Mouse (Mus musculus): ENCODE measurements at regions not wholly inside any gene's neighbourhood (a gene's known extent, or its start where the extent isn't known, plus 50 kb on each side); places are given as distances from the start of the nearest gene placed in this dataset.

DNA sequence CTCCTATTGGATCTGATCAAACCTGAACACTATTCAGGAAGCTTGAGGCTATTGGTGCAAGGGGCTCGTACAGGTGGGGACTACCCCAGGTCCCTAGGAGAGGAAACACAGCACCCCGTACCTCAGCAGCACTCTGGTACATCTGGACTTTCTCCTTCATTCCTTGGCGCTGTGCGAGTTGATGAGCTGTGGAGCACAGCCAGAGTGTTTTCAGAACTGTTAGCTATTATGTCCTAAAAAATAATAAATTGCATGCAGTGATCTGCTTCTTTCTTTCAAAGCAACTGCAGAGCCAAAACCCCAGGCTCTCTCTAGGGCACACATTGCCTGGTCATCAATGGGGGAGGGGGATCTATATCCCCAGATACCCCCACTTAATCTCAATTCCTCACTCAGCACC is 122.6 kb downstream of the Gm12728 start:
- no peak for DNase-seq (ENCODE audit: low read depth)

DNA sequence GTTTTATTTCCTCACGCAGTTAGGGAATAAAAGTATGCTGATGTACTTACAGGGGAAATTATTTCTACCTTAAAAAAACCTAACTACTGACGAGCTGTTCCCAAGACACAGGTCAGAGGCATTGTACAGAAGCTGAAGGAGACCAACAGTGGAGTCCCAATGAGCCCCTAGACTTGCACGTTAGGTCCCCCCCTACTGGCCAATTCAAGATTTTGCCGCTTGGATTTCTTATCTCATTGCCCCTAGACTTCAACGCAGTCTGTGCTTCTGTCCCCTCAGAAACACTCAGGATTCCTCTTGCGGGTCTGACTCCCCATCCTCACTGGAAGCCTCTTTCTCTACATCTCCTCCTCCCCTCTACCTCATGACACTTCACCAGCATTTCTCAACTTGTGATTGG is 125.3 kb downstream of the Gm12728 start:
- no peak for DNase-seq (ENCODE audit: low read depth)

DNA sequence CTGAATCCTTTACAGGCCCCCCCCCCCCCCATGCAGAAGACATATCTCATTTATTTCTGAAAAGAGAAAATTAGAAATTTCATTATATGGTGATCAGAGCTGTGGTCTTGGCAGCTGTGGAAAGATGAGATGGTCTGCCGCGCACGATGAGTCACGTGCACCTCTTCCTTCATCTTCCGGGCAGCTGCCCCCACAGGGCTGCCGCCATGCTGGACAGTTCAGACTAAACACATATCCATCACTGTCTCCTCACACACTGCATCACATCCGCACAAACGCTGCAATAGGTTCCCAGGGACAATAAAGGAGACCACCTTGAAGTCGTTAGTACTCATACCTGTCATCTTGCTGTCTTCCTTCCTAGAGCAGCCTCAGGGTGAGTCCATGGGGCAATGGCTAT is 126.6 kb downstream of the Gm12728 start:
- no peak for DNase-seq (ENCODE audit: low read depth)

DNA sequence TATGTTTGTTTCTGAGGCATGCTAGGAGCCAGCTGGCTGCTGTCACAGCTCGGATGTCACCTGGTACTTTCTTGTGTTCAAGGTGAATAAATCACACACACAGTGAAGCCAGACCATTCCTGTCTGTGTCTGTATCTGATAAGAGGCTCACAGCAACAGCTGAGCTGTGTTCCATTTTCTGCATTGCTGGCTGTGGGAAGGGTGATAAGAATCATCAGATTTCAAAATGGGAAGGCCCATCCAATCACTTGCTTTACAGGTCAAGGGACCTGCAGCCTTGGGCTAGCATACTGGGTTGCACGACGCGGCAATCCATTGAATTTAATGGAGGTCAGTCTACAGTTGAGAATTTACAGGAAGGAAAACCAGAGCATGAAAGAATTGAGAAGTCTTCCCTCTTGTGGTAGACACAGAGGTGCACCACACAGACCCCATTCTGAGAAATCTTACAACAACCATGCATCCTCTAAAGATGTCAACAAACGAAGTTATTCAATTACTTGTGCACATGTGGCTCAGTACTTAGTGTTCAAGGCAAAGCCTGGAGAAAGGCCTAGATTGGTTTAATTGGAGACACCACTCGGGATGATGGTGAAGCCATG is 135.2 kb downstream of the Gm12728 start:
- DNase-seq (ENCODE audit: low read depth), result no peak

DNA sequence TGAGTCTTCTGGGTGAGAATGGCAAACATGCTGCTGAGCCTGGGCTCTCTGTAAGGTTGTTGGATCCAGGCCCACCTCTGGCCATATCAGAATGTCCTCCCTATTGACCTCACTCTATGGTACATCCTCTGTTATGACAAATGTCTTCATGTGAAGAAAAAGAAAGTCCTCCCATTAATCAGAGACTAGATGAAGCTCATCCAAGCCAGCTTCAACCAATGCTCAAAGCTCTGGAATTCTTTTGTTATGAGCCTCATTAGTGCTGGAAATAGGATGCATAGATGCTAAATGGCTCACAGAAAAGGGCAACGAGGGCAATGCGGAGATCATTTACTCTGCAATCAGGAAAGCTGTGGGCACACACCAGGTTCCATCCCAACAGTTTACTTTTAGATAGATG is 135.8 kb downstream of the Gm12728 start:
- no peak for DNase-seq (ENCODE audit: low read depth)

DNA sequence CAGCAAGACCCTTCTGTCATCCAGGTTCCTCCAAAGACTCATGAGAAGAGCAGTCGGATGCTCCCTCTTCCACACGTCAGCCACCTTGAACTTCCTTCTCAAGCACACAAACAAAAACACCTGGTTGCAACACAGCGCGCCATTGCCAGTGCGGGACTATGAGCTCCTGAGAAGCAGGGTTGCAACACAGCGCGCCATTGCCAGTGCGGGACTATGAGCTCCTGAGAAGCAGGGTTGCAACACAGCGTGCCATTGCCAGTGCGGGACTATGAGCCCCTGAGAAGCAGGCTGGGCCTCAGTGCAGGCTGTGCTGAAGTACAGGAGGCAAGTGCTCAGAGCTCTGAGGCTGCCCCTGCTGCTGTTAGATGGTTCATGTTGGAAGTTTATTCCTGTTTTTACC is 140.0 kb downstream of the Gm12728 start:
- no peak for DNase-seq (ENCODE audit: low read depth)

DNA sequence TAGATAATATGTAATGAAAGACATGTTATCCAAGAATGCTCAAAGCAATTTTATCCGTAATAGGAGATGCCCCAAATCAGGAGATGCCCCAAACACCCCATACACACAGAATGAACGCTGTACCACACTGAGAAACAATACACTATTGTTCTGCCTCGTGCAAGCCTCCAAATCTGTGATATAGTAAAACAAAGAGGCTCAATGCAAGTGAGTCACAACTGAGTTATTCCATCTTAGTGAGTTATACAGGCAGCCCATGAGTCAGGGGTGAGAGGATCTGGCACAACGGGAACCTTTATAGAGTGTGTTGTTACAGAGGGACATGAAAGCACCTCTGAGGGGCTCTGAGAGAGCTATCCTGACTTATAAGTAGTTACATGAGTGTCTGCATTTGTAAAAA is 145.3 kb downstream of the Gm12728 start:
- DNase-seq (ENCODE audit: low read depth), result no peak

DNA sequence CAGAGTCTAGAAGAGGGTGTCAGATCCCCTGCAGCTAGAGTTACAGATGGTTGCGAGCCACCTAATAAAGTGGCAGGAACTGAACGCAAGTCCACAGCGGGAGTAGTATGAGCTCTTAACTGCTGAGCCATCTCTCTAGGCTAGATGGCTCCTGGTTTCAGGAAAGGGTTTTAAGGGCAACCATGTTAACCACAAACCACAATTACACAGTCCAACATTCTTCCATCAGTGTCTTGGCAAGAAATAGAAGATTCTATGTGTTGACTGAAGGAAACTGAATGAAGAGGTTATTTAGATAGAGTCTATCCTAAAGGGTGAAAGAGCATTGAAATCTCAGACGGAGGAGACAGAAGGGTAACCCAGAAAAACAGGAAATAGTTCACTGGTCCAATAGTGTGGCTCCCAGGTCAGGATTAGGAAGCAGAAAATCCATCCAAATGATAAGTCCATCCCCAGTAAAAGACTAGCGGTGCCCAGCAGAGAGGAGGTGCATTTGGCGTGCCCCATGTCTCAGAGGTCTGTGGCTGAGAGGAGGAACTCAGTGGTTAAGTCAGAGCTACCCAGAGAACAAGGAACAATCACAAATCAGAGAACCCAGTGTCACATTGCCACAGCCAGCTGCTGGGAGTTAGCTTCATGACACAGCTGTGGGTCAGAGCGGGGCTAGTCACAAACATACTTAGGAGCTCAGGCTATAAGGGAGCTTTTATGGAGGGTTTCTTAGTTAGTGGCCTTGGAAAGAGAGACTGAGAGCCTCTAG is 147.3 kb downstream of the Gm12728 start:
- DNase-seq (ENCODE audit: low read depth), result peak; percentile 9

DNA sequence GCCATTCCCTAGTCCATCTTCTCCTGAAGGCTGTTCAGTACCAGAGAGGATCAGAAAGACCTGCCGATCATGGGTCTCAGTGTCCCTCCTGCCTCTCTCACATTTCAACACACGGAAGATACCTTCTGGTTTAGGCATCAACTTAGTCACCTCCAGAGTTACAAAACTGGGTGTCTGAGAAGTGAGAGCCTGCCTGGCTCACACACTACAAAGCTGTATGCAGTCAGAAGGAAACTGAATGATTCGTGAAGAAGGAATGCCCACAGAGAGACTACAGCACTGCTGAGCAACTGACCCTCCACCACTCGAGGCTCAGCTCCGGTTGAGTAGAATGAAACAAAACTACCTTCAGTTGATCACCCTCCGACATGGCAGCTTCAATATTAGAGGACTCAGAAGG is 147.9 kb downstream of the Gm12728 start:
- no peak for DNase-seq (ENCODE audit: low read depth)

DNA sequence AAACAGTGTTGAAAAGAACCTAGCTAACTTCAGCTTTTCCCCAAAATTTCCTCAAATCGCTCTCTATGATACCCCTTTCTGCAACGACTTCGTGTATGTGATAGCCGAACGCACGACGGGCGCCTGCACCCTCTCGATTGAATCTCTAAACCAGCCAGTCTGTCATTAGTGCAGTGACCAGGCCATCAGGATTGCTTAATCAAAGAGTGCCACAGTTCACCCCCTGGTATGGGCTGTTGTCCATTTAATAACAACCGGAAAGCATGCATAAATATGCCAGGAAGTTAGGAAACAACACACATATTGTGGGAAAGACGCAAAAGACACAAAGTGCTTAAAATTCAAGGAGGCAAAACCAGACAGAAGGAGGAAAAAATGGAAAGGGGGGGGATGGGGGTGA is 149.2 kb downstream of the Gm12728 start:
- no peak for DNase-seq (ENCODE audit: low read depth)

DNA sequence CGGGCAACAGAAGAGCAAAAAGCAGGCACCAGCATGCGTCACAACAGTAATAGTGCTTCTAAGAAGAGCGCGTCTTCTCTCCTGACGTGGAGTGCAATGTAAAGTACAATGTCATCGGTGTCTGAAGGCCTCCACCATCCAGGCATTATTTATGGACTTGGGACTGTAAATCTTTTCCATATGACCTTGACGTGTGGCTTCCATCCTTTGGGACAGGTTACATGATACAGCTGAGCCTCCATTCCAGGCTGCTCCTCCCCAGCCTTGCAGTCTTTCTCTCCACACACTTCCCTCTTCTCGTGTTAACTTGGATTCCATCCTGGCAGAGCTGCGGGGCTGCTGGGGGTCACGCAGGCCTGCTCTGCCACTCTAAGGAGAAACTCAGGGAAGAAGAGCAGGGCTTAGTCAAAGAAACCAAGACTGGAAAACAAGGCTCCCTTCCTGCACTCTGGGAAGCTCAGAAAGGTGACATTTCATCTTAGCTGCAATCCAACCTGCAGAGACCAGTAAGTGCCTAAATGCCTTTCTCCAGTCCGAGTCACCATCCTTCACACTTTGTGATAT is 150.0 kb downstream of the Gm12728 start:
- no peak for DNase-seq (ENCODE audit: low read depth)

DNA sequence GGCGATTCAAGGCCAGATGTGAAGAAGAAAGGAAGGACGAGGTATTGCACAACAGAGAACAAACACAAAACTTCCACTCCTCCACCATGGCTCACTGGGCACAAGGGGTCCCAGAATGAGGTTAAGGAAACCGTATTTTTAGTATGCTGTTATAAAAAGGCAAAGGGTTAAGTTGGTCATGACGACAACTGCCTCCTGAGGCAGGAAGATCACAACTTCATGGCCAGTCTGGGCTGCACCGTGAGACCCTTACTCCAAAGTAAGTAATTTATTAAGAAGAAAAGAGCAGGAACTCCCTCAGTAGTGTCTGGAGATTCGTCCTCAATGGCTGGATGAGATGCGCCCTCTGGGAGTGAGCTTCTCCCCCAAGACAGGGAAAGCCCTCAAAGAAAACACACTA is 151.2 kb downstream of the Gm12728 start:
- no peak for DNase-seq (ENCODE audit: low read depth)

DNA sequence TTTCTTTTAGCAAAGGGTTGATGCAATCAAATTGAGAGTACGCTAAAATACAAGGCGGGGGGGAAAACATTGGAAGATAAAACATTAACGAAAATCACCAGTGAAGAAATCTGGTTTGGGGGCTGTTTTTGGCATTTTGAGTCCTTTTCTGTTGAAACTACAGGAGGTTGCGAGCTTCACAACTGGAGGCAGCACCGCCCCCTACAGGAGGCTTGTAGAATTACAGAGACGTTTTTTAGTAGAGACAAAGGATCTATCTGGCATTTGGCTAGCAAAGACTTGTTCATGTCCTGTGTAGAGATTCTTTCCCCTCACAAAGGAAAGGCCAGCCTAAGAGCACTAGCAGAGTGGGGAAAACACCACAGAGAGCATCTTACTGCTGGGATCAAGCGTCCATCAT is 152.1 kb downstream of the Gm12728 start:
- DNase-seq (ENCODE audit: low read depth), result peak; percentile 43

DNA sequence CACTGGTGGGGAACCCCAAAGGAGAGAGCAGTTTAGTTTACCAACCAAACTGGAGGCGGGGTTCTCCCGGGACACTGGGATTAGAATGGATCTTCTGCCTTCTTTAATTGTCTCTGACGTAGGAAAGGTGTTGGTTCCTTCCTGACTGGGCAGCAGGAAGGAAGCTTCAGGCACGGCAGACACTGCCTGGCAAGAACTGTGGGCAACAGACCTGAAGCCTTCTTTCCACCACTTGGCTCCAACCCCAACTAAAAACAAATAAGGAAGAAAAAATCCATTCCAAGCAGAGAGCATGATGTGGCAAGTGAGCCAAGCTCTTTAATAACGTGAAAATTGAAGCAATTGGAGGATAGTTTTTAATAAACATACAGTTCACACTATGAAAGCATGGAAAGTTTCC is 155.3 kb downstream of the Gm12728 start:
- no peak for DNase-seq (ENCODE audit: low read depth)

DNA sequence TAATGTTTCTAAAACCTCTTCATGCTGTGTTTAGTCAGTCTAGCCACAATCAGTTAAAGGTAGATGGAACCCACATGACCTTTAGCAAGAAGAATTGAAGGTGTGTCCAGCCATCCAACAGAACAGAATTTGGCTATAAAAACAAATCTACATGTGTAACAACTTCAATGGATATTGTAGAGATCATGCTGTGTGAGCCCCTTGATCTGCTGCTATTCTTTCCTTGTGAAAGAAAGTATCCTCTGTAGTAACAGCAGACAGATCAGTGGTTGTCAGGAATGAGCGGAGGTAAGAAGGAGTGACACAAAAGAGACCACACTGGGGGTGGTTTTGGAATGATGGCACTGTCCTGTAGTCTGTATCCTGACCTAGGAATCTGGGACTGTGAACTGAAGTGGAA is 156.3 kb downstream of the Gm12728 start:
- DNase-seq (ENCODE audit: low read depth), result no peak

DNA sequence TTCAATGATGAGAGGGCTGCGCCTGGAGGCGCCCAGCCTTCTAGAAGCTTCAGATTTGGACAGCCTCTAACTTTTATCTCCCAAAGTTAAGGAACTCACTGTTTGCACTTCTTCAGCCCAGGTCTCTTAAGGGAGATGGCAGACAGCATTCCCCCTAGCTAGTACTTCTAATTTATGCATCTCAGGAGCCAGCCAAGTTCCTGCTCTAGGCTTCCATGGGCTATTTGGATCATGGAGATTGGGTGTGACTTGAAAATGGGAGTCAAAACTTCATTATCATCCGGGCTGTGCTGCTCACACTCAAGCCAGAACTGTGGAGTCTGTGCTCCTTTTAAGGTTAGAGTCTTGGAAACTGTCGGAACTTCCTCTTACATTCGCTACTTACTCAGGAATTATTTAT is 158.7 kb downstream of the Gm12728 start:
- DNase-seq (ENCODE audit: low read depth), result no peak

DNA sequence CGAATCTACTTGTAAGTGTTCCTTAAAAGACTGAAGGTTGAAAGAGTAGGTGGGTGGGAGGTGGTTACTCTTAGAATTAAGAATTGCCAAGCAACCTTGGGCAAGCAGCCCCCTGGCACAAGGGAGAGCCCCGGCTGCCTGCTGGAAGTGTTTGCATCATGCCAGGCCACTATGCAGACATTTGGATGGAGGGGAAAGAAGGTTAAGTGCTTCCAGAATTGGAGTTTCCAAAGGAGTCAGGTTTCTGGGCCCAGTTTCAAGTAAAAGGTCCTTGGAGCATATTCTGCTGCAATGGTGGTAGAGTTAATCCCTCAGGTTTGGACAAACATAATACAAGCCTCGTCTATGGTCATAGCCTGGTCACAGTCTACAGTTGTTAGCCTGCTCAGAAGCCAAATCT is 162.7 kb downstream of the Gm12728 start:
- DNase-seq (ENCODE audit: low read depth), result no peak

DNA sequence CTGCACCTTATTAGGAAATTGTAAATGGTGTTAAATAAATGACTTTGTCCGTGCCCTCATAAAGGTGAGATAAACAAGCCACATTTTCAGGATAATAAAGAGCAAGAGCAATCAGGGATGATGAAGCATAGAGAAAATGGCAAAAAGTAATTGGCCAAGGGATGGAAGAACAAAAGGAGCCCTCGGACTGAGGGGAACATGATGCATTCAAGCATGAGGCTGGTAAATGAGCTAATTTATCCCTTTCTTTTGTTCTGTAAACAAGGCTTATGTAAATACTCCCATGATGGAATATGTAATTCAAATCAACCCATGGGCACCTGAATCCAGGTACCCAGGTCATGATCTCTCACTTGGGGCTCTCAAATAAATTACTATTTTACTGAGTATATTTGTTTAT is 166.8 kb downstream of the Gm12728 start:
- DNase-seq (ENCODE audit: low read depth), result no peak

DNA sequence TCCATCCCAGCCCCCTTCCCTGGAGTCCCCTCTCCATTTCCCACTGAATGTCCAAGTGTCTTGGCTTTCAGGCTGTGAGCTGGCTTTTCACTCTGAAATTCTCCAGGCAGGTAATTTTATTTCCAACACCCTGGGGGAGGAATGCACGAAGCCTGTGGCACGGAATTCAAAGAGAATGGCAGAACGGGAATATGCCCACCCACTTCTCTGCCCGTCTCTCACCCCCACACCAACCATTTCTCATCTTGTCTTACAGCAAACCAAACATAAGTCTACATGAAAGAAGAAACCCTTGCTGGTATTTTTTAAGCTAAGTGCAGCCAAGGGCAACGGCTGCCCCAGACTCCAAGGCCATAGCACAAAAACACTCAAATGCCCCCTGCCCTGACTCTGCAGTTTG is 168.7 kb downstream of the Gm12728 start:
- no peak for DNase-seq (ENCODE audit: low read depth)

DNA sequence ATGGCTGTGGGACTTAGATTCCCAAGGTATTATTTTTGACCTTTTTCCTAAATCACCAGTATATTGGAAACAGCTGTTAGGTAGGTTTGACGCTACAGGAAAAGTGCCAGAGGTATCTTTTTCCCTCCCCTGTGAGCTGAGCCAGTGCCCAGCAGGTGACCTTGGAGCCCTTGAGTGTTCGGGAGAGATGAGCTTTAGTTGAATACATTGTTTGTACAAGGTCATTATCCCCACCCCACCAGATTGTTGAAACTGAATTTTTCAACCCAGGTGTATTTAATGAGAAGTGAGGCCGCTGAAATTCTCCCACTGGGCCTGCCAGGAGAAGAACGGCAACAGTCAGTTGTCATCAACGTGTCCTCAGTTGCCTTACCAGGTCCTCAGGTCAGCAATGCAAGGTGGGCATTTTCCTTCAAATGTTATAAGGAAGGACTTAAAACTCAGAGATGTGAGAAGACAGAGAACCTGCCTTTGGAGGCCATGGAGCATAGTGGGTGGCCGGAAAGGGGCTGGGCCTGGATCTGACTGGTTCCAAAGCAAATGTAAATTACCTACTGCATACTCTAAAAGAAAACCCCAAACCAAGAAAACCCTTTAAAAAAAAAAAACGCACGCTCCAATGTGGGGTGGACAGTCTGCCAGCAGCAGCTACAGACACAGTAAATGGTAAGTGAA is 172.2 kb downstream of the Gm12728 start:
- no peak for DNase-seq (ENCODE audit: low read depth)

DNA sequence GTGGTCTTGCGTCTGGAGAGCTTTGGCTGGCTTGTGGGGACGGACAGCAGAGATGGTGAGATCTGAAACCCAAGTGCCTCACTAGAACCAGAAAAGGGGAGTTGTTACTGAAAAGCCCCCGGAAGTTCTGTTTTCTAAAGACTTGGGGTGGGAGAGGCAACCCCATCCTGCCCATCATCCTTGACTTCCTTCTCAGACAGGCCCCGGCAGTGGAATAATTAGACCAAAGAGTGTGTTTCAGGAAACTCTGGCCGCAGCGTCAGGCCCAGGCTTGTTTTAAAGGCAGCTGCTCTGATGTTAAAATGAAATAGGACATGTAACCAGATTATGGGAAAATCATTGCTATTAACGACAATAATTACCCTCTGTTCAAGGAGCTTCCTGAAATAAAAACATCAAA is 172.9 kb downstream of the Gm12728 start:
- DNase-seq (ENCODE audit: low read depth), result no peak

DNA sequence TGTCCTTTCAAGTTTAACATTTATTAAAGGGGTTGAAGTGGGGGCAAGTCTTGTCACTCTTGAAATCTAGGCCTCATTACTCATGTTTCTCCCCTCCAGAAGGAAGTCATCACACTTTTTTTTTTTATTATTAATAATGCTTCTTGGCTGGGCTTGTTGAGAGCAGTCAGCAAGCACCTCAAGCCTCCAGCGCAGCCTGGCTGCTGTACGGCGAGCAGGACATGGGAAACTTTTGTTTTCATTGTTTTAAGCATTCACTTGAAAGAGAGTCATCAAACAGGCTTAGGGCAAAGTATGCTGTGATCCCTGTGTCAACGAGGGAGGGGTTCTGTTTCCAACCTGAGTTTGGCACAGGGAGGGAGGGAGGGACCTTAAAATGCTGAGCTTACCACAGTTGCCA is 178.7 kb downstream of the Gm12728 start:
- no peak for DNase-seq (ENCODE audit: low read depth)

DNA sequence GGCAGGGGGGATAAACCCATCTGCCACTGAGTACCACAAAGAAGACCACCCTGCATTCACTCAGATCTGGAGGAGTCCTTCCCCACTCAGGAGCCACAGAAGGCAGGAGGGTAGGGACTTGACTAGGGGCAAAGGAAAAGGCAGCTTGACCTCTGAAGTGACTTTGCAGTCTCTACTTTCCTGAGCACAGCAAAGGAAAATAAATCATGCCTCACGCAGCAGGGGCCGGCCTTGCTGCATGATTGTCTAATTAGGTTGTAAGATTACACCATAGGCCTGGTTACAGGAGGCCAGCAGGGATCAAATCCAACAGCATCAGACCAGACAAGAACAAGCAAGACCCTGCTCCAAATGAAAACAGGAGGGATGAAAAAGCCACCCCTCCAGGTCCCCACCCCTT is 180.0 kb downstream of the Gm12728 start:
- no peak for DNase-seq (ENCODE audit: low read depth)

All from c-Kit-positive CD71-negative TER-119-negative erythroid progenitor cells, embryonic 14.5 days (primary cell).